Mouse (Mus musculus) retina, embryonic 14.5 days (tissue): Measurements from ENCODE around the gene Pdia4.
"Not testable (repeated sequence)": the region's sequence is repeated elsewhere in the genome, so short reads cannot be mapped to it uniquely, and the experiment has no call there.

Experiments
- DNase-seq: peaks from one replicate; pipeline ENCODE4 v3.0.0-alpha.2; 2015; ENCODE audit warnings: low spot score

Pdia4 gene

DNA sequence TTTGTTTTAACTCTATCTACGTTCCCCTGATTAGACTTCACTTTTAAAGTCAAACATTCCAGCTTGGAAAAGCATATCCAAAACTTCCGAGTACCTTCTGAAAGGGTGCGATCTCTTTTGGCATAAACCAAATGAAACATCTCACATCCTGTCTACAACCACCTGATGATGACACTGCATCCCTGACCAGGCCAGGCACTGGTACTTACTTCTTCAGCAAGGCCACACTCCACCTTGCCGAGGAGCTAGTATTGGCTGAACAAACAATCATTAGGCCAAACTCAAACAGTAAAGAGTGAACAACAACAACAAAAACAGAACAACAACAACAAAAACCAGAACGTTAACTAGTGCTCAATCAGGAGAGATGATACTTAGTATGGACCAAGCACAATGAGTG, 1.9 kb downstream of the Pdia4 start:
- no peak for DNase-seq

DNA sequence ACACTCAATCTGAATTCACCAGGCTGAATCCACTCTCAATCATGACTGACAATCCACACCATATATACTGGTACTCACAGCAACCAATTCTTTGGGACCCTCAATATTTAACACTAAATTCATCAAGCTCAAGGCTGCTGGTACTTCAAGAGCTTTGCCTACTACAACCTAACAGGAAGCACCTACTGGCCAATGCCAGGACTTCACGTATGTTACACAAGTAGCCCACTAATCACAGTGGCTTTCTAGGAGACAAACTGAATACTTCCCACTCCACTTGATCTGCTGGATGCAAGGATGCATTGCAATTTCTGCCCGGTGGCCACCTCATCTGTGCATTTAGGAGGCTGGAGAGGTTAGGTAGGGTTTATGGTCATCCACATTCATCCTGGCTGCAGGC, 3.0 kb downstream of the Pdia4 start:
- no peak for DNase-seq

DNA sequence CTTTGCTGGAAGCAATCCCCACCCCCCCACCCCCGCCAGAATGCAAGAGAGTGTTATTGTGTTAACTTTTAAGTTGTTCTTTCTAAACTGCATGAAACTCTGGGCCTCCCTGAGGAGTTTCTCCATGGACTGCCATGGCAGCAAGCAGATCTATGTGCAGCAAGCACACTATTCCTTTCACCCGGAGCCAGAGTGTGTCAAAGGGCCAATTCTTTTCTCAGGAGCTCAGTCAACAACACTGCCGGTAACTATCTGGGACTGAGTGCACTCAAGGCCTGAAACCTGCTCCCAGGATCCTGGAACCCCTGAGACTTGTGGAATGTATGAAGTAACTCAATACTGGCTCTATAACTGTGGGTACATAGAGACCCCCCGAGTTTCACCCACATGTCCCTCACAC, 4.2 kb downstream of the Pdia4 start:
- DNase-seq = no peak

DNA sequence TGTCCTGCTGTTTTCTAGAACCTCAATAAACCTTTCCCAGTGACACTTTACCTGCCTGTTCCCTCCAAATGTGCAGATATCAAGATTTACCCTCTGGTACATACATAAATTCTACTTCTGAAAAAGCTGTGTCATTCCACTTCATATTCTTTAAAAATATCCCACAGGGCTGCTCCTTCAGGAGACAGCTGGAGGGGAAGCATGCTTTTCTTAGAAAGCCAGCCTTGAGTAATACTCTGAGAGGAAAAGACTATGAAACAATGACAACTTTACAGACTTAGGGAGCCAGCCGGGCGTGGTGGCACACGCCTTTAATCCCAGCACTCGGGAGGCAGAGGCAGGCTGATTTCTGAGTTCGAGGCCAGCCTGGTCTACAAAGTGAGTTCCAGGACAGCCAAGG, 4.7 kb downstream of the Pdia4 start:
- DNase-seq = no peak

DNA sequence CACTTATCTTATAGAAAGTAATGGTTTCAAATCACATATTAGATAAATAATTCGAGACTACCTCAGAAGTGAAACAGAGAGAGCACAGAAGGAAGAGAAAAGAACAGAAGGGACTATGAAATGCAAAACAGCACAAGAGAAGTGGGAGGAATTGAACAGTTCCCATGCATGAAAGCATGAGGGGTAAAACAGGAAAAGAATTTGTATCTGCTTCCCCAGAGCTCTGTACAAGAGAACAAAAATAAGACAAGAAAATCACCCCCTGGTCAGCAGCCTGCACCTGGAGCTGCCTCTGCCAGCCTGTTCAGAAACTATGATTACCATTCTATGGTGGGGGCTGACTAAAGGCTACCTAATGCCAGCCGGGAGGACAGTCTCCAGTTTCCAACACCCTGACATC, 5.8 kb downstream of the Pdia4 start:
- no peak for DNase-seq

DNA sequence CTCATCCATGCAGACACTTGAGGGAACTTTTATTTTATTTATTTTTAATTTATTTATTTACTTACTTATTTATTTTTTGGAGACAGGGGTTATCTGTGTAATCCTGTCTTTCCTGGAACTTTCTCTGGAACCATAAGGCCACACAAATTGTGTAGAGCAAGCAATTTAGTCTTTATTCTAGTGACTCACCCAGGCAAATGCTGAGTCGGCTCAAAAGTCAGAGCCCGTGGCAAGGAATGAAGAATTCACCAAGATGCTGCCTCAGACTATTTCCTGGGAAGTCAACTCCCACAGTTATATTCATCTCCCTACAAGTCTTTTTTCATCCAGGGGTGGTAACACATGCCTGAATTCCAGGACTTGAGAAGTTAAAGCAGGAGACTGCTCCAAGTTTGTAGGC, 7.7 kb downstream of the Pdia4 start:
- no peak for DNase-seq

DNA sequence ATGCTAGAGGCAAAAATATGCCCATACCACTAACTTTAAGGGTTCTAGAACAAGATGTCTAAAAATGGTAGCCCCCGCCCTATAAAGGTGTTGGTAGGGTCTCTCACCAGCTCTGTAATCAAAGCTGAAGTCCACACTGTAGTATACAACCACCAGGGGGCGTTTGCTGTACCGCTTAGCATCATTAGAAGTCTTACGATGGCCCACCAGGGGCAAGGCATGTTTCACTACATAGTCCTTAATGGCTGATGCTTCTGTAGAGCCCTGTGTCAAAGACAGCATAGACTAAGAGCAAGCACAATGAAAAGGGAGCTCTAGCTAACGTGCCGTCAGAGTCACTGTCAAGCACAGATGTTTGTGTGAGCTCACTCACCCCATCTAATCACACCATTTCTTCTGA, 14.2 kb downstream of the Pdia4 start:
- DNase-seq = peak; percentile 97

DNA sequence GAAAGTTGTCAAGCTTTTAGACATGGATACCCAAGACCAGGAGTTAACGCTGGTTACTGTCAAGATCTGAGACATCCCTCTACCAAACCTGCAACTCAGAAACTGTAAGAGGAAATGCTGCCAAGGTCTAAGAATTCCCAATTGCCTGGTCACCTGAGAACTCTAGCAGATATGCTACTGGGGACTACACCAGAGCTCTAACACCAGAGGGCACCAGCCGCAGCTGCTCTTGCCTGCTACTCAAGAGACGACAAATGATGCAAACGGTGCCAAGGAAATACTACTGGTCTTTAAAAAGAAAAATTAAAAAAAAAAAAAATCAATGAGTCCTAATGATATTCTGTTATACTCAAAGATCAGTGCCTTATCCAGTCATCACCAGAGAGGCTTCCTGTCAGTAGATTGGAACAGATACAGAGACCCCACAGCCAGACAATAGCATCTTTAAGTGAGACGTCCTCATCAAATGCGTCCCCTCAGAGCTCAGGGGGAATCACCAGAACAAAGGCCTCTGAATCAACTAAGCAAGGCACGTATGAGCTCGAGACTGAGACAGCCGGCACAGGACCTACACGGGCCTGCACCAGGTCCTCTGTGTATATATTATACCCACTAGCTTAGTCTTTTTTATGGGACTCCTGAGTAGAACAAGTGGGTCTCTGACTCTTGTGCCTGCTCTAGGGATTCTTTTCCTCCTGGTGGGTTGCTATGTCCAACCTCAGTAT, 19.0 kb downstream of the Pdia4 start:
- DNase-seq = no peak

DNA sequence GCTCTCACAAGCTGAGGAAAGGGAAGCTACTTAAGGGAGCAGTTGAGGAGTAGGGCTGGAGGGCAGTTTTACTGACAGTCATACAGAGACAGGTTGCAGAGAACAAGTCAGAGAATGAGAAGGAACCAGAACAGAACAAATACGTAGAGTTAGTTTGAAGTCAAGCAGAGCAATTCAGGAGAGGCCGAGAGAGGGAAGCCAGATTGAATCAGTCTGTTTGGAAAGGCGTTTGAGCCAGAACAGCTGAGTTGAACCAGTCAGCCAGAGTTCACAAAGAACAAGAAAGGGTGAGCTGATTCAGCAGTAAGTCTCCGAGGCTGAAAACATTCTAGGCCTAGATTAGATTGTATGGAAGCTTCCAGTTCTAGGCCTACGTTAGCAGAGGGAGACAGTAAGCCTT, 19.9 kb downstream of the Pdia4 start:
- no peak for DNase-seq

DNA sequence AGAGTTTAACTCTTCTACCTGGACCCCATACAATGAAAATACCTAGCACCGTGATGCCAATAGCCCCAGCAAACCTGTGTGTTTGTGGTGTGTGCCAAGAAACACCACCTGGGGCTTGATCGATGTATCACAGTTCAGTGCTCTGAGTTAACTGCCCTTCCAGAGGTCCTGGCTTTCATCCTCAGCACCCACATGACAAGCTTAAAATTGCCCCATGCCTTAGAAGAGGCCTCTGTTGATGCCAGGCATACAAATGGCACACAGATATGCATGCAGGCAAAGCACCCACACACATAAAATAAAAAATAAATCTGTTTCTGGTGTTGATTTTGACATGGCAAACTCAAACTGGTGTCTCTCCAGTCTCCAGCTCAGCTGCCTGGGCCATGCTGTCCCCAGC, 20.7 kb downstream of the Pdia4 start:
- DNase-seq = no peak

DNA sequence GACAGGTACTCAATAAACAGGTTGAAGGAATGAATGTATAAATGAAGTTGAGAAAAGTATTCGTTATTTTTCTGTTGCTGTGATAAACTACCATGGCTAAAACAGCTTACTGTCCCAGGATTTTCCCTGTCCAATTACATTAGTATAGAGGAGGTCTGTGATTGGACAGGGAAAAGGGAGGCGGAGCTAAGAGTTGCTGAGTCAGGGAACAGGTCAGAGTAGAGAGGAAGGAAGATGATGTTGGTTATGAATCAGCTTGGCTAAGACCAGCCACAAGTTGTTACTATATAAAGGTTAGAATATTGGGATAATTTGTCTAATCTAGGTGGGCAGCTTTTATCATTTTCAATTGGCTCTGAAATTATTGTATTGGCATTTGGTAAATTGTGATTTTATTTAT, 22.5 kb downstream of the Pdia4 start:
- peak; percentile 53 for DNase-seq

DNA sequence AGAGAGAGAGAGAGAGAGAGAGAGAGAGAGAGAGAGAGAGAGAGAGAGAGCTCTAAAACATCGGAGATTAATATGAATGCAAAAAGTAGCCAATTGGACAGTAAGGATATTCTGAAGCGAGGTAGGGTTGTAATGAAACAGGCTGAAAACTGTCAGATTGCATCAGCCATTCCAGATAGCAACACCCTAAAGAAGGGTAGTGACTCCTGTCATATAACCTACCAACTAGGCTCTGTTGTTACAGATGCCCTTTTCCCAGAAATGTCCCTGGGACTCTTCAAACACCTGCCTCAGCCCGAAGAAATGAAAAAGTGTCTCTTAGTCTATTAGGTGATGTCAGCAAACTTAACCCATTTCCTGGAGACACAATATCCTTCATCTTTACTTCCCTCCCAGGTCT, 24.4 kb downstream of the Pdia4 start:
- DNase-seq = peak; percentile 46

DNA sequence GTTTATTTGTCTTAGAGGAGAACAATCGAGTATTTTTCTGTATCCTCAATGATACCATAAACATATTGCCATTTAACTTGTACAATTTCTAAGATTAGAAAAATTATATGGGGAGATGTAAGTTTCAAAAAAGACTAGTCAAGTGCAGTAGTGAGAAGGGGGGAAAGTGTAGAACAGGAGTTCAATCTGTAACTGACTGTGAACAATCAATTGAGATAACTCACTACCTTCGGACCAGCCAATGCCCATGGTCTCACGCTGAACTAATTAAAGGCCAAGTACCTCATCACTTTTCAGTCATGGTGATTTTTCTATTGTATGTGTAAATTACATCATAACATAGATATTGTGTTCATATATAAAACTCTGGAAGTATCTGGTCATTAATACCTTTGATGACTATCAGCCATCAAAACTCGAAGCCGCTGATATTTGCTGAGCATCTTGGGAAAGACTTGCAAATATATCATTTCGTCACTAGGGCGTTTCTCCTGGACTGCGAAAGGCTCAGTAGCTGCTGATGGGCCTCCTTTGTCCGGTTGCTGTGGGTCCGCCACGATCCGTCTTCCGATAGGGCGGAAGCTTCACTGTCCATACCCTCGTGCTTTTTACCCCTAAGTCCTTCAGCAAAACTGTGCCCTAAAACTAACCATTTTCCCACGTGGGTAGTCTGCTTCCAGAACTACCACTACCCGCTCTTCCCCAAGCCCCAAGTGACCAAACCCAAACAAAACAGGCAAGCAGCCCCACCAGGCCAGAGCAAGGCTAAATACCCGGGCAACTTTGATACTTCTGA, 25.1 kb downstream of the Pdia4 start:
- peak; percentile 92 for DNase-seq

DNA sequence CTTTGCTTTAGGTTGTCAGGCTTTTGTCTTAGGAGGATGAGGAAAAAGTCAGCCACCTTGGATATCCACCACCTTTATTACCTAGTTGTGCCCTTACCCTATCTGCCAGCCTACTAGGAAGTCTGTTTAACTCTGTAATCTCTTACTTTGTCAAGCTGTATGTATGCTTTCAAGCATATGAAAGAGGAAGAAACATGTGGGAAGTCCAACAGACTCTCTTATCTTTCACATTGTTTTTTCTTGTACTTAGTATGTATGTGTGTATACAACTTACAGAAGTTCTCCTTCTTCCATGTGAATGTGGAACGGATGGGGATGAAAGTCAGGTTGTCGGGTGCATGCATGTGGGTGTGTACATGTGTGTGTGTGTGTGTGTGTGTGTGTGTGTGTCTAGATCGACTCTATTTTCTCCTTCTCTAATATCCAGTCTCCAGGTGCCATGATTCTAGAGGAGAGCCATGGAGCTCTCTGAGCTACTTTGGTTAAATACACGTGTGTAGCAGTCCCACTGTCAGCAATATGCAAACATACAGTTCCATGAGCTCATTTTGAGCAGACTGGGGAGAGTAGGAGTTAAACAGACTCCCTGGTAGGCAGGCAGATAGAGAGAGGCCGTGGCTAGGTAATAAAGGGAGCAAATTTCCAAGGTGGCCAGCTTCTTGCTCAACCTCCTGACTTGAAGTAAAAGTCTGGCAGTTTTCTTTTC, 28.4 kb downstream of the Pdia4 start:
- no peak for DNase-seq

DNA sequence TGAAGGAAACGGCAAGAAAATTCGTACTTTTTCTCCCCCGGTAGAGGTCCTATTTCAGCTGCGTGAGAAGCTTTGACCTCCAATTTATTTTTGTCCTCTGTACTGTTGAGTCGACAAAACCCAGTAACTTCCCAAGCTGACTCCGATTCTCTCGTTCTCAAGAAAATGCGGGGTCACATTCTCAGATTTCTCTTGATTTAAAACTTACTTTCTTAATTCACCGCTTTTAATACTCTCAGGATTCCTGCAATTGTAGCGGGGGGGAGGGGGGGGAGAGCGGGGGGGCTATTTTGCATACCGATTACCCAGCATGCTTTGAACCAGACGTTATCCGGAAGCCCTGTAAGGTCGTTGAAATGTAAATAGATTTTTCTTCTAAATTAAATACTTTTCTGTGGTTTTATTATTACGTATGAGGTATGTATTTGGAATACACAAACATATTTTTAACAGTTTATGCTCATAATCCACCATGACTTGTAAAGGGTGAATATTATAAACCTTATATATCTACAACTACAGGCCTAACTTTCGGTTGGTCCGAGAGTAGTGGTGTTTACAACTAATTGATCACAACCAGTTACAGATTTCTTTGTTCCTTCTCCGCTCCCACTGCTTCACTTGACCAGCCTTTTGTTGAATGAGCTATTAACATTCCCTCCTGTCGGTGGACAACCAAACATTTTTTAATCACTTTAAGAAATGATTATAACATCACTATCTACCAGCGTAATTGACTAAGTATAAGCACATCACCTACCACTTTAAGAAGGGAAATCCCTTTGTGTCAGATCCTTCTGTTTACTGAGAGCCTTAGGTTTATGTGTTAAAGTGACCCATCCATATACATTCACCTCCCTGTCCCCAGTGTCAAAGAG, 31.9 kb downstream of the Pdia4 start:
- DNase-seq = peak; percentile 91

DNA sequence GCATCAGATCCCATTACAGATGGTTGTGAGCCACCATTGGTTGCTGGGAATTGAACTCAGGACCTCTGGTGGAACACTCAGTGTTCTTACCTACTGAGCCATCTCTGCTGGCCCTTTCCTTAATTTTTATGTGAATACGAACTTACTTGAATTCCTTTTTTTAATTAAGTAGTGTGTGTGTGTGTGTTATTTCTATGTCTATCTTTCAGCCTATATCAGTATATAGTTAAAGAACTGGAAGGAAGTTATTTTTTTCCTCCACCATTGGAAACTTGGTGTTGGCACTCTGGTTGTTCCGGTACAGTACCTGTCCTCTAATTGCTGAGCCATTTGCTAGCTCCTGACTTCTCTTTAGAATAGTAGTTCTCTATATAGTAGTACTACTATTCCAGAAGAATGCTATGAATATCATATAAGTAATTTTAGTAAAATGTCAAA, 32.6 kb downstream of the Pdia4 start:
- DNase-seq = peak; percentile 54

DNA sequence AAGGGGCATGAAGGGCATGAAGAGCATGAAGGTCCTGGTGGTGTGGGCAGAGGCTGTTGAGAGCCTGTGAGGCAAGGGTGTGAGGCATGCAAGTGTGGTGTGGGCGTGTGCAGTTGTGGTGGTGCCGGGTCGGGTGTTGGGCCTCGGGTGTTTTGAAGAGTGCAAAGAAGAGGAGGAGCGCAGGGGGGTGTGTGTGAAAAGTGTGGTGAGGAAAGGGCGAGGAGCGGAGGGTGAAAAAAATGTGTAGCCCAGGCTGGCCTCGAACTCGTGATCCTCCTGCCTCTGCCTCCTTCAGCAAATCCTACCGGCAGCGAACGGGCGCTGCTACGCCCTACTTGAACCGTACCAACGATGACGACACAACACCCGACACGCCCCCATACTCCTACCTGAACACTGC, 41.5 kb downstream of the Pdia4 start:
- DNase-seq = peak; percentile 78

DNA sequence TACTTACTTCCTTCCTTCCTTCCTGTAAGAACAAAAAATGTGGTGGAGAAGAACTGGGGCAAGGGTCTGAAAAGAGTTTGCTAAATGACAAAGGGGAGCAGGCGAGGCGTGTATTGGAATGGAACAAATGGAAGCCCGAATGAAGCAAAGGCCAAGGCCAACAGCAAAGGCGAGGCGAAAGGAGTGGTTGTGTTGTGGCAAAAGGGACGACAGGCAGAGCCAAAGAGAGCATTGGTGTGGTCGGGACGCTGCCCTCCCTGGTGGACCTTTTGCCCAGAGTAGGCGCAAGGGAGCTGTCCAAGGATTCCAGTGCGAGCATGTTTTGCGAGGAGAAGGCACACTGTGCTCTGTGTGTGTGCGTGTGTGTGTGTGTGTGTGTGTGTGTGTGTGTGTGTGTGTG, 42.1 kb downstream of the Pdia4 start:
- not testable (repeated sequence) for DNase-seq

DNA sequence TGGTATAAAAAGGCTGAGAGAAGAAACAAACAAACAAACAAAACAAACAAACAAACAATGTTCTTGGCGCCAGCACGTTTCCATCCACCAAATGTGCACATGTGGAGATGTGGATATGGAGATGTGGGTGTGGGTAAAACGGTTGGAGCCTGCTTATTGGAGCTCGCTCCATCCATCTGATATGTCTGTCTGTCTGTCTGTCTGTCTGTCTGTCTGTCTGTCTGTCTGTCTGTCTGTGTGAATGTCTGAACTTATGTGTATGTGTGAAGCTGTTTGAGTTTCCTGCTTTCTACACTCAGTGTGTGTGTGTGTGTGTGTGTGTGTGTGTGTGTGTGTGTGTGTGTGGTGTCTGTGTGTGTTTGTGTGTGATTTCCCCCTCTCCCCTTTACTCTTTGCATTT, 43.4 kb downstream of the Pdia4 start:
- DNase-seq = not testable (repeated sequence)

DNA sequence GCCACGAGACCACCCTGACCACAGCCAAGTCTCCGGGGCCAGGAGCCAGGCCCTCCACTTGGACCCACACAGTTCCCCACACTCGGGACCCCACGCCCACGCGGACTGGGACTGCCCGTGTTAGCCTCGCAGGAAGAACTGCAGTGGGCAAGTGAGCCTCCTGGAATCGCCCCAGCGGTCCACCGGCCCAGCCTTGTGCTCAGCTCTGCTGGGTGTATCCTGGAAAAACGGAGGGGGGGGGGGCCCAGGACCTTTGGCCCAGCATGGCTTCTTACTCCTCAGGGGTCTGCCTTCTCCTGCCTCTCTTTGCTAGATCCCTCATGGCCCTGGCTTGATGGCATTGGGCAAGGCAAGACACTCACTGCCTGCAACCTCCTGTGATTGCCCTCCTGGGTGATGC, 44.7 kb downstream of the Pdia4 start:
- DNase-seq = not testable (repeated sequence)

DNA sequence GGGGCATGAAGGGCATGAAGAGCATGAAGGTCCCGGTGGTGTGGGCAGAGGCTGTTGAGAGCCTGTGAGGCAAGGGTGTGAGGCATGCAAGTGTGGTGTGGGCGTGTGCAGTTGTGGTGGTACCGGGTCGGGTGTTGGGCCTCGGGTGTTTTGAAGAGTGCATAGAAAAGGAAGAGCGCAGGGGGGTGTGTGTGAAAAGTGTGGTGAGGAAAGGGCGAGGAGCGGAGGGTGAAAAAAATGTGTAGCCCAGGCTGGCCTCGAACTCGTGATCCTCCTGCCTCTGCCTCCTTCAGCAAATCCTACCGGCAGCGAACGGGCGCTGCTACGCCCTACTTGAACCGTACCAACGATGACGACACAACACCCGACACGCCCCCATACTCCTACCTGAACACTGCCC, 45.9 kb downstream of the Pdia4 start:
- not testable (repeated sequence) for DNase-seq

DNA sequence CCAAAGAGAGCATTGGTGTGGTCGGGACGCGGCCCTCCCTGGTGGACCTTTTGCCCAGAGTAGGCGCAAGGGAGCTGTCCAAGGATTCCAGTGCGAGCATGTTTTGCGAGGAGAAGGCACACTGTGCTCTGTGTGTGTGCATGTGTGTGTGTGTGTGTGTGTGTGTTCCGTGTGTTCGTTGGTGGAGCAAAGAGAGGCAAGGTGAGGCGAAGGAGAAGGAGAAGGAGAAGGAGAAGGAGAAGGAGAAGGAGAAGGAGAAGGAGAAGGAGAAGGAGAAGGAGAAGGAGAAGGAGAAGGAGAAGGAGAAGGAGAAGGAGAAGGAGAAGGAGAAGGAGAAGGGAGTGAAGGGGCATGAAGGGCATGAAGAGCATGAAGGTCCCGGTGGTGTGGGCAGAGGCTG, 50.5 kb downstream of the Pdia4 start:
- not testable (repeated sequence) for DNase-seq
